Mouse (Mus musculus): Measurements from ENCODE around the gene Kif3b.

Gene Kif3b

GRCm38 (mm10) chr2:153297771-153298170 is 6.6 kb downstream of the Kif3b start:
- no peak for DNase-seq (ENCODE audit: low spot score in 2 of 2)

GRCm38 (mm10) chr2:153298460-153298859 is 7.2 kb downstream of the Kif3b start:
- peak in 1 of 2 experiments; percentile 27 for DNase-seq (ENCODE audit: low spot score in 2 of 2)

- DNase-seq (ENCODE audit: low spot score in 2 of 2) = no peak
Measured at GRCm38 (mm10) chr2:153298863-153299262, 7.7 kb downstream of the Kif3b start.

- DNase-seq (ENCODE audit: low spot score in 2 of 2) = no peak
Measured at GRCm38 (mm10) chr2:153301123-153301522, 9.9 kb downstream of the Kif3b start.

GRCm38 (mm10) chr2:153305240-153305639 is 14.0 kb downstream of the Kif3b start:
- DNase-seq (ENCODE audit: low spot score in 2 of 2) = no peak

GRCm38 (mm10) chr2:153308586-153308985 is 17.4 kb downstream of the Kif3b start:
- no peak for DNase-seq (ENCODE audit: low spot score in 2 of 2)

- DNase-seq (ENCODE audit: low spot score in 2 of 2) = no peak
Measured at GRCm38 (mm10) chr2:153309106-153309505, 17.9 kb downstream of the Kif3b start.

- no peak for DNase-seq (ENCODE audit: low spot score in 2 of 2)
Measured at GRCm38 (mm10) chr2:153310228-153310627, 19.0 kb downstream of the Kif3b start.

- DNase-seq (ENCODE audit: low spot score in 2 of 2) = no peak
Measured at GRCm38 (mm10) chr2:153312884-153313283, 21.7 kb downstream of the Kif3b start.

- DNase-seq (ENCODE audit: low spot score in 2 of 2) = no peak
Measured at GRCm38 (mm10) chr2:153318408-153318807, 27.2 kb downstream of the Kif3b start.

- DNase-seq (ENCODE audit: low spot score in 2 of 2) = no peak
Measured at GRCm38 (mm10) chr2:153319036-153319643, 27.9 kb downstream of the Kif3b start.

GRCm38 (mm10) chr2:153325706-153326376 is 34.6 kb downstream of the Kif3b start:
- no peak for DNase-seq (ENCODE audit: low spot score in 2 of 2)

GRCm38 (mm10) chr2:153332271-153332670 is 41.1 kb downstream of the Kif3b start:
- DNase-seq (ENCODE audit: low spot score in 2 of 2) = no peak

GRCm38 (mm10) chr2:153332981-153333380 is 41.8 kb downstream of the Kif3b start:
- DNase-seq (ENCODE audit: low spot score in 2 of 2) = peak in 1 of 2 experiments; percentile 74

- DNase-seq (ENCODE audit: low spot score in 2 of 2) = no peak
Measured at GRCm38 (mm10) chr2:153333822-153334232, 42.6 kb downstream of the Kif3b start.

GRCm38 (mm10) chr2:153334281-153334680 is 43.1 kb downstream of the Kif3b start:
- DNase-seq (ENCODE audit: low spot score in 2 of 2) = no peak

- DNase-seq (ENCODE audit: low spot score in 2 of 2) = no peak
Measured at GRCm38 (mm10) chr2:153336117-153336516, 44.9 kb downstream of the Kif3b start.

- no peak for DNase-seq (ENCODE audit: low spot score in 2 of 2)
Measured at GRCm38 (mm10) chr2:153338361-153339350, 47.4 kb downstream of the Kif3b start.

GRCm38 (mm10) chr2:153342166-153342565 is 51.0 kb downstream of the Kif3b start:
- no peak for DNase-seq (ENCODE audit: low spot score in 2 of 2)

GRCm38 (mm10) chr2:153342602-153343001 is 51.4 kb downstream of the Kif3b start:
- DNase-seq (ENCODE audit: low spot score in 2 of 2) = no peak

- no peak for DNase-seq (ENCODE audit: low spot score in 2 of 2)
Measured at GRCm38 (mm10) chr2:153343191-153343590, 52.0 kb downstream of the Kif3b start.

GRCm38 (mm10) chr2:153345071-153345453 is 53.8 kb downstream of the Kif3b start:
- DNase-seq (ENCODE audit: low spot score in 2 of 2) = peak; percentile 31 to 43
